Mouse (Mus musculus): ENCODE measurements at regions not wholly inside any gene's neighbourhood (a gene's known extent, or its start where the extent isn't known, plus 50 kb on each side); places are given as distances from the start of the nearest gene placed in this dataset.

GRCm38 (mm10) chr3:60138319-60138718 is 56.6 kb downstream of the Sucnr1 start:
- no peak for DNase-seq (ENCODE audit: low spot score in 2 of 2)

- DNase-seq (ENCODE audit: low spot score in 2 of 2): no peak
Measured at GRCm38 (mm10) chr3:60159865-60160264, 78.2 kb downstream of the Sucnr1 start.

GRCm38 (mm10) chr3:60167633-60168032 is 86.0 kb downstream of the Sucnr1 start:
- DNase-seq (ENCODE audit: low spot score in 2 of 2): no peak

- DNase-seq (ENCODE audit: low spot score in 2 of 2): peak; percentile 19 to 32
Measured at GRCm38 (mm10) chr3:60168135-60168926, 86.7 kb downstream of the Sucnr1 start.

GRCm38 (mm10) chr3:60169606-60170005 is 87.9 kb downstream of the Sucnr1 start:
- no peak for DNase-seq (ENCODE audit: low spot score in 2 of 2)

- DNase-seq (ENCODE audit: low spot score in 2 of 2): no peak
Measured at GRCm38 (mm10) chr3:60184481-60184880, 102.8 kb downstream of the Sucnr1 start.

GRCm38 (mm10) chr3:60196031-60196430 is 114.4 kb downstream of the Sucnr1 start:
- no peak for DNase-seq (ENCODE audit: low spot score in 2 of 2)

GRCm38 (mm10) chr3:60207936-60208335 is 126.3 kb downstream of the Sucnr1 start:
- no peak for DNase-seq (ENCODE audit: low spot score in 2 of 2)

- no peak for DNase-seq (ENCODE audit: low spot score in 2 of 2)
Measured at GRCm38 (mm10) chr3:60218938-60219337, 137.3 kb downstream of the Sucnr1 start.

GRCm38 (mm10) chr3:60240664-60241063 is 159.0 kb downstream of the Sucnr1 start:
- DNase-seq (ENCODE audit: low spot score in 2 of 2): no peak

- no peak for DNase-seq (ENCODE audit: low spot score in 2 of 2)
Measured at GRCm38 (mm10) chr3:60266666-60267415, 185.2 kb downstream of the Sucnr1 start.

- no peak for DNase-seq (ENCODE audit: low spot score in 2 of 2)
Measured at GRCm38 (mm10) chr3:60267416-60268174, 185.9 kb downstream of the Sucnr1 start.

GRCm38 (mm10) chr3:60270463-60270862 is 188.8 kb downstream of the Sucnr1 start:
- no peak for DNase-seq (ENCODE audit: low spot score in 2 of 2)

- no peak for DNase-seq (ENCODE audit: low spot score in 2 of 2)
Measured at GRCm38 (mm10) chr3:60273744-60274143, 192.1 kb downstream of the Sucnr1 start.

GRCm38 (mm10) chr3:60275249-60275838 is 193.7 kb downstream of the Sucnr1 start:
- DNase-seq (ENCODE audit: low spot score in 2 of 2): no peak

- DNase-seq (ENCODE audit: low spot score in 2 of 2): no peak
Measured at GRCm38 (mm10) chr3:60277791-60278190, 194.8 kb upstream of the Mbnl1 start.

GRCm38 (mm10) chr3:60281229-60281628 is 191.4 kb upstream of the Mbnl1 start:
- DNase-seq (ENCODE audit: low spot score in 2 of 2): no peak

- no peak for DNase-seq (ENCODE audit: low spot score in 2 of 2)
Measured at GRCm38 (mm10) chr3:60281959-60282495, 190.6 kb upstream of the Mbnl1 start.

- peak; percentile 36 to 58 for DNase-seq (ENCODE audit: low spot score in 2 of 2)
Measured at GRCm38 (mm10) chr3:60292142-60292541, 180.5 kb upstream of the Mbnl1 start.

- no peak for DNase-seq (ENCODE audit: low spot score in 2 of 2)
Measured at GRCm38 (mm10) chr3:60292940-60293339, 179.7 kb upstream of the Mbnl1 start.

GRCm38 (mm10) chr3:60305399-60305798 is 167.2 kb upstream of the Mbnl1 start:
- no peak for DNase-seq (ENCODE audit: low spot score in 2 of 2)

- DNase-seq (ENCODE audit: low spot score in 2 of 2): no peak
Measured at GRCm38 (mm10) chr3:60310402-60310801, 162.2 kb upstream of the Mbnl1 start.
